Mouse (Mus musculus): ENCODE measurements around the gene Ror2. TPM values are rescaled to one million over a fixed set of nuclear protein-coding genes. Genes with fewer than 3 reads are reported as not detected.

Gene Ror2
- polyA plus RNA-seq, 1 experiment from 2014 or later: 3.5 TPM

GRCm38 (mm10) chr13:53145511-53145910, 140.4 kb downstream of the Ror2 start:
- no peak overlapping the region for H3K4me3 ChIP-seq (replicated peaks)
- H3K4me1 ChIP-seq (replicated peaks): 0 out of 2 replicates have a peak, but pooled peaks cover 3% of the 10 kb centered on the region
- no peaks in the 10 kb centered on the region for H3K27me3 ChIP-seq
- H3K36me3 ChIP-seq: no peaks in the 10 kb centered on the region
- H3K9ac ChIP-seq (replicated peaks): no peak overlapping the region
- no peaks in the 10 kb centered on the region for H3K9me3 ChIP-seq
- no peak overlapping the region for H3K27ac ChIP-seq
- H3K4me2 ChIP-seq (replicated peaks): no peak overlapping the region
- ATAC-seq: no peak
- 94% methylated on average over 3 of the region's 3 CpGs for WGBS

DNA sequence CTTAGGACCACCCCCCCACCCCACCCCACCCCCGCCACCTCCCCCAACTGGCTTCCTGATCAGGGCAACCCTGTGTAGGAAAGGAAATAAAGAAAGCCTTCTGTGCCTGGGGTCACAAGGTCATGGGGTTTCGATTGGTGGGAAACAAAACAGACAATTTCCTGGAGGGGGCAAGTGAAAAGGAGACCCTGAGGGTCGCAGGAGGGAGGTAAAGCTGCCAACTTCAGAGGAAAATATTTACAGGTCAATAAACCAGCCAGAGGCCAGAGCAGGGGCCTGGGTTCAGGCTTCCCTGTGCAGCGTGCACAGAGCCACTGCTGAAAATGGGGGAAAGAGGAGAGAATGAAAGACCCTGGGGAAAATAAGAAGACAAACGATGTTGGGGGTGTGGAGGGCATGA, 142.8 kb downstream of the Ror2 start:
- H3K27ac ChIP-seq: no peak overlapping the region
- no peak overlapping the region for H3K9ac ChIP-seq (replicated peaks)
- H3K9me3 ChIP-seq: no peaks in the 10 kb centered on the region; the same call in 1 of the 2 replicates
- 15% methylated on average over 5 of the region's 5 CpGs for WGBS
- 0 out of 2 replicates have a peak, but pooled peaks cover 3% of the 10 kb centered on the region for H3K4me1 ChIP-seq (replicated peaks)
- no peaks in the 10 kb centered on the region for H3K27me3 ChIP-seq
- no peaks in the 10 kb centered on the region for H3K36me3 ChIP-seq
- no peak overlapping the region for H3K4me2 ChIP-seq (replicated peaks)
- no peak for ATAC-seq
- no peak overlapping the region for H3K4me3 ChIP-seq (replicated peaks)

- Histone ChIP-seq H3K27me3 (no peaks in the 10 kb centered on the region), H3K9ac (replicated peaks) (no peak overlapping the region), H3K4me2 (replicated peaks) (no peak overlapping the region), H3K27ac (no peak overlapping the region), H3K4me3 (replicated peaks) (no peak overlapping the region), H3K36me3 (no peaks in the 10 kb centered on the region), H3K9me3 (no peaks in the 10 kb centered on the region; the same call in 1 of the 2 replicates), H3K4me1 (replicated peaks) (0 out of 2 replicates have a peak, but pooled peaks cover 3% of the 10 kb centered on the region)
- ATAC-seq: no peak
- WGBS: 94% methylated on average over 10 of the region's 10 CpGs
Measured at GRCm38 (mm10) chr13:53142268-53142667, 143.7 kb downstream of the Ror2 start.

- Histone ChIP-seq H3K4me2 (replicated peaks) (no peak overlapping the region), H3K9ac (replicated peaks) (no peak overlapping the region), H3K36me3 (no peaks in the 10 kb centered on the region), H3K4me1 (replicated peaks) (0 out of 2 replicates have a peak, but pooled peaks cover 3% of the 10 kb centered on the region), H3K9me3 (no peaks in the 10 kb centered on the region; the same call in 1 of the 2 replicates), H3K4me3 (replicated peaks) (no peak overlapping the region), H3K27ac (no peak overlapping the region), H3K27me3 (no peaks in the 10 kb centered on the region)
- 72% methylated on average over 2 of the region's 2 CpGs for WGBS
- ATAC-seq: no peak
Measured at GRCm38 (mm10) chr13:53140298-53140697, 145.6 kb downstream of the Ror2 start.

DNA sequence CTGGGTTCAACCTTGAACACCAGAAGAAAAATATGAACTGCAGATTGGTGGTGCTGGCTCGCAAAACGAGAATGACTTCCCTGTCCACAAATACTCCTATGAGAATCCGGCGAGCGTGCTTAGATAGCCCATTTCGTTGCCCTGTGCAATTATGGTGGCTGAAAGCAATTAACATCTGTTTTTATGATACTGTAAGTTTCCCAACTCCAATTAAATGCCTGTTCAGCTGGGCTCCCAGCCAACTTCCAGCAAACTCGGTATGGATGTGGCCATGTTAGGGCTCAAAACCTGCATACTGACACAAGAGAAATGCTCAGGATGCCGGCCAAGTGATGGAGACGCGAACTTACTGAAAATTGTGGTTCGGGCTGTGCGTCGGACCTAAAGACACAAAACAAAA, 155.4 kb downstream of the Ror2 start:
- no peak overlapping the region for H3K27ac ChIP-seq
- no peaks in the 10 kb centered on the region for H3K36me3 ChIP-seq
- no peak overlapping the region for H3K4me3 ChIP-seq (replicated peaks)
- H3K27me3 ChIP-seq: no peaks in the 10 kb centered on the region
- 90% methylated on average over 13 of the region's 13 CpGs for WGBS
- H3K4me1 ChIP-seq (replicated peaks): no peaks in the 10 kb centered on the region
- no peak for ATAC-seq
- no peaks in the 10 kb centered on the region for H3K9me3 ChIP-seq
- no peak overlapping the region for H3K9ac ChIP-seq (replicated peaks)
- no peak overlapping the region for H3K4me2 ChIP-seq (replicated peaks)

- ATAC-seq: no peak
- Histone ChIP-seq H3K27me3 (no peaks in the 10 kb centered on the region), H3K4me1 (replicated peaks) (no peaks in the 10 kb centered on the region), H3K27ac (no peak overlapping the region), H3K4me2 (replicated peaks) (no peak overlapping the region), H3K9me3 (no peaks in the 10 kb centered on the region), H3K36me3 (no peaks in the 10 kb centered on the region), H3K4me3 (replicated peaks) (no peak overlapping the region), H3K9ac (replicated peaks) (no peak overlapping the region)
- WGBS: 87% methylated on average over 5 of the region's 5 CpGs
Measured at GRCm38 (mm10) chr13:53130032-53130431, 155.9 kb downstream of the Ror2 start.

DNA sequence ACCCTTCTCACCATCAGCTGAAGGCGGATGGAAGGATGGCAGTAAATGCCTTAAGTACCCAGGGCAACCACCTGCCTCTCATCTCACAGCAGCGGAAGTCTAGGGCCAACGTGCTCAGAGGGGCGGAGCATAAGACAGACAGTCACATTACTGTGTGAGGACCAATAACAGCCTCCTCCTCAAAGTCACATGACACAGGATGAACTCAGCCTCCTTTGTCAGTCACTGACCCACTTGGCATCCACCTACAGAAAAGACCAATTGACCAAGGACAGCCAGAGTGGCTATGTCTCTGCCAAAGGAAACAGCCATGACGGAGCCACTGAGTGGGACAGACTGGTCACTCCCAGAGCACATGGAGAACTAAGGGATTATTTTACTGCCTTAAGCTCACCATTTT, 160.3 kb downstream of the Ror2 start:
- H3K36me3 ChIP-seq: no peaks in the 10 kb centered on the region
- no peaks in the 10 kb centered on the region for H3K9me3 ChIP-seq
- 78% methylated on average over 5 of the region's 5 CpGs for WGBS
- H3K27ac ChIP-seq: no peak overlapping the region
- H3K27me3 ChIP-seq: no peaks in the 10 kb centered on the region
- no peak for ATAC-seq
- no peak overlapping the region for H3K4me3 ChIP-seq (replicated peaks)
- H3K4me2 ChIP-seq (replicated peaks): no peak overlapping the region
- H3K4me1 ChIP-seq (replicated peaks): peaks cover 7% of the 10 kb centered on the region
- H3K9ac ChIP-seq (replicated peaks): no peak overlapping the region

- Histone ChIP-seq H3K27ac (no peak overlapping the region), H3K9ac (replicated peaks) (no peak overlapping the region), H3K4me3 (replicated peaks) (no peak overlapping the region), H3K36me3 (no peaks in the 10 kb centered on the region), H3K9me3 (no peaks in the 10 kb centered on the region), H3K4me2 (replicated peaks) (no peak overlapping the region), H3K27me3 (no peaks in the 10 kb centered on the region), H3K4me1 (replicated peaks) (peaks cover 15% of the 10 kb centered on the region)
- 87% methylated on average over 8 of the region's 8 CpGs for WGBS
- ATAC-seq: no peak
Measured at GRCm38 (mm10) chr13:53122085-53122484, 163.8 kb downstream of the Ror2 start.

- Histone ChIP-seq H3K9ac (replicated peaks) (0 out of 2 replicates have a peak overlapping the region, but pooled peaks have one; percentile 42), H3K4me1 (replicated peaks) (peaks cover 15% of the 10 kb centered on the region), H3K4me2 (replicated peaks) (peak overlapping the region; percentile 32), H3K9me3 (no peaks in the 10 kb centered on the region), H3K27ac (no peak overlapping the region), H3K4me3 (replicated peaks) (no peak overlapping the region), H3K27me3 (no peaks in the 10 kb centered on the region), H3K36me3 (no peaks in the 10 kb centered on the region)
- WGBS: 21% methylated on average over 11 of the region's 11 CpGs
- 0 out of 2 replicates have a peak, but pooled peaks have one; percentile 25 for ATAC-seq
Measured at GRCm38 (mm10) chr13:53120906-53121305, 165.0 kb downstream of the Ror2 start.

- no peak overlapping the region for H3K4me3 ChIP-seq (replicated peaks)
- peaks cover 15% of the 10 kb centered on the region for H3K4me1 ChIP-seq (replicated peaks)
- 32% methylated on average over 10 of the region's 10 CpGs for WGBS
- no peaks in the 10 kb centered on the region for H3K9me3 ChIP-seq
- no peak overlapping the region for H3K9ac ChIP-seq (replicated peaks)
- no peak overlapping the region for H3K4me2 ChIP-seq (replicated peaks)
- ATAC-seq: peak; percentile 66
- no peaks in the 10 kb centered on the region for H3K36me3 ChIP-seq
- no peaks in the 10 kb centered on the region for H3K27me3 ChIP-seq
- no peak overlapping the region for H3K27ac ChIP-seq
Measured at GRCm38 (mm10) chr13:53119586-53120426, 166.1 kb downstream of the Ror2 start.

DNA sequence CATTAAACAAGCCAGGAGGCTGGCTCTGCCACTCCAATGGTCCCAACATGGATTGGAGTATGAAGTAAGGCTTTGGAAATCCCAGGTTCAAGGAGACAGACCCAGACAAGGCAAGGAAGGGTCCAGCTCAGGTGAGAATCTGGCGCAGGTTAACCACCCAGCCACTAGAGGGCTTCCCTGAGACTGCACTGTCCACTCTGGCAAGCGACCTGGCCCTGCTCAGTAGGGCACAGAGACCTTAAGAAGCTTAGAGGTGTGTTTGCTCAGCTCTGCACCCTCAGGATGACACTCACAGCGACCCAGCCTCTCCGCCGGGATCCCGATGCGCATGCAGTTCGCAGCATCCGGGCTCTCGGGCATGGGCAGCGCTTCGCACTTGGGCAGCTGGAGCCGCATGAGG, 167.5 kb downstream of the Ror2 start:
- no peaks in the 10 kb centered on the region for H3K9me3 ChIP-seq
- H3K36me3 ChIP-seq: no peaks in the 10 kb centered on the region
- ATAC-seq: no peak
- no peak overlapping the region for H3K4me3 ChIP-seq (replicated peaks)
- no peak overlapping the region for H3K9ac ChIP-seq (replicated peaks)
- no peaks in the 10 kb centered on the region for H3K27me3 ChIP-seq
- no peak overlapping the region for H3K4me2 ChIP-seq (replicated peaks)
- no peak overlapping the region for H3K27ac ChIP-seq
- H3K4me1 ChIP-seq (replicated peaks): peaks cover 15% of the 10 kb centered on the region
- 80% methylated on average over 13 of the region's 13 CpGs for WGBS

DNA sequence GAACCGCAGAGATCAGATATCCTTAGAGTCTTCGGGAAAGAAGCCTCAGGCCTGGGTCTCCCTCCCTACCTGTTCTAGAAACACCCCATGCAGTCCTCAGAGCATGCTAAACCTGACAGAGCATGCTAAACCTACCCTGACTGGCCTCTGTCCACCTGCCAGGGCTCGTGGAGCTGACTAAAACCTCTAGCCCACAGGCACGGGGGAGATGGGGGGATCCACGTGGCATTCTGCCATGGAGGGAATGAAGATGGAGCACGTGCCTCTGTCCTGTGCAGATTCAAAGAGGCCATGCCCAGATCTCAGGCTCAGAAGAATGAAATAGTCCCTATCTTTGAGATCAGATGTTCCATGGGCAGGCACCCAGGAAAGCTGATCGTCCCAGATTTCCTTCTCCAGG, 168.0 kb downstream of the Ror2 start:
- 88% methylated on average over 7 of the region's 7 CpGs for WGBS

More for the DNA sequence above, 168.0 kb downstream of the Ror2 start:
- no peak overlapping the region for H3K4me3 ChIP-seq (replicated peaks)
- no peaks in the 10 kb centered on the region for H3K9me3 ChIP-seq
- no peak overlapping the region for H3K9ac ChIP-seq (replicated peaks)
- ATAC-seq: no peak
- peaks cover 15% of the 10 kb centered on the region for H3K4me1 ChIP-seq (replicated peaks)
- no peaks in the 10 kb centered on the region for H3K36me3 ChIP-seq
- H3K4me2 ChIP-seq (replicated peaks): no peak overlapping the region
- H3K27ac ChIP-seq: no peak overlapping the region
- no peaks in the 10 kb centered on the region for H3K27me3 ChIP-seq

Measured in midbrain, embryonic 13.5 days (tissue).